Mouse (Mus musculus): Measurements from ENCODE around the gene Mapk6. TPM values are rescaled to one million over a fixed set of nuclear protein-coding genes. Genes with fewer than 3 reads are reported as not detected.

Mapk6 gene
- polyA plus RNA-seq, 2 experiments: 9.3 to 17.1 TPM

GRCm38 (mm10) chr9:75319365-75319764 is 90.4 kb downstream of the Mapk6 start:
- no peak overlapping the region for H3K4me2 ChIP-seq (ENCODE audit: low read depth)
- no peak for TF ChIP-seq CTCF (IDR thresholded peaks at IDR 0.05; ENCODE audit: low read depth)
- H3K9me3 ChIP-seq (ENCODE audit: control insufficient read depth, low read length): no peaks in the 10 kb centered on the region
- 60% methylated on average over 3 of the region's 3 CpGs for WGBS (ENCODE audit: insufficient replicate concordance)
- no peak for DNase-seq (ENCODE audit: low read depth in 3 of 3, low spot score in 3 of 3)
- no peak overlapping the region for H3K27ac ChIP-seq
- H3K27me3 ChIP-seq (ENCODE audit: control insufficient read depth, insufficient read depth, low read length): no peaks in the 10 kb centered on the region
- H3K4me3 ChIP-seq (ENCODE audit: insufficient read depth in 1 of 2, low read depth in 2 of 2, low read length in 2 of 2): no peak overlapping the region
- no peaks in the 10 kb centered on the region for H3K36me3 ChIP-seq (replicated peaks; ENCODE audit: control insufficient read depth, insufficient read depth, low read depth)
- ATAC-seq (ENCODE audit: insufficient read depth): no peak
- H3K9ac ChIP-seq (replicated peaks): no peak overlapping the region
- H3K4me1 ChIP-seq (replicated peaks; ENCODE audit: control insufficient read depth in 2 of 2, insufficient read depth in 2 of 2, low read length in 1 of 2): no peaks in the 10 kb centered on the region

Other genes with a start within 250 kb of the Mapk6 start
- 0.52 and 0.93 TPM in 2 replicates for gene Myo5c, start 178.0 kb downstream of the Mapk6 start, polyA plus RNA-seq (2012; rRNA removed)
- gene Myo5c, start 178.0 kb downstream of the Mapk6 start, polyA plus RNA-seq (2014; fragmentation: Nextera tagmentation; extraction: Ambion mirVana): 0.41 and 0.51 TPM in 2 replicates
- 0.89 and 1.1 TPM in 2 replicates for gene Gnb5, start 103.7 kb downstream of the Mapk6 start, polyA plus RNA-seq (2012; rRNA removed)
- 1.2 TPM in 2 replicates for gene Gnb5, start 103.7 kb downstream of the Mapk6 start, polyA plus RNA-seq (2014; fragmentation: Nextera tagmentation; extraction: Ambion mirVana)
- not detected in 2 replicates for gene Bcl2l10, start 62.2 kb downstream of the Mapk6 start, polyA plus RNA-seq (2012; rRNA removed)
- not detected in 2 replicates for gene Bcl2l10, start 62.2 kb downstream of the Mapk6 start, polyA plus RNA-seq (2014; fragmentation: Nextera tagmentation; extraction: Ambion mirVana)
- gene Leo1, start 31.5 kb upstream of the Mapk6 start, polyA plus RNA-seq (2012; rRNA removed): 4.5 and 8.2 TPM in 2 replicates
- 10.8 and 14.1 TPM in 2 replicates for gene Leo1, start 31.5 kb upstream of the Mapk6 start, polyA plus RNA-seq (2014; fragmentation: Nextera tagmentation; extraction: Ambion mirVana)
- gene Tmod3, start 149.7 kb upstream of the Mapk6 start, polyA plus RNA-seq (2012; rRNA removed): 6.7 and 9.1 TPM in 2 replicates
- 23.5 and 23.8 TPM in 2 replicates for gene Tmod3, start 149.7 kb upstream of the Mapk6 start, polyA plus RNA-seq (2014; fragmentation: Nextera tagmentation; extraction: Ambion mirVana)
- 0.03 and 0.04 TPM in 2 replicates for gene Tmod2, start 201.3 kb upstream of the Mapk6 start, polyA plus RNA-seq (2012; rRNA removed)
- gene Tmod2, start 201.3 kb upstream of the Mapk6 start, polyA plus RNA-seq (2014; fragmentation: Nextera tagmentation; extraction: Ambion mirVana): 0.04 and 0.05 TPM in 2 replicates
- gene Lysmd2, start 215.7 kb upstream of the Mapk6 start, polyA plus RNA-seq (2012; rRNA removed): 1.0 and 1.3 TPM in 2 replicates
- gene Lysmd2, start 215.7 kb upstream of the Mapk6 start, polyA plus RNA-seq (2014; fragmentation: Nextera tagmentation; extraction: Ambion mirVana): 2.1 and 2.8 TPM in 2 replicates